Mouse (Mus musculus) c-Kit-negative CD71-positive TER-119-positive erythroid progenitor cells, embryonic 14.5 days (primary cell): ENCODE data around the gene Tex50.

Experiments used
- DNase-seq: peaks from one replicate; pipeline ENCODE4 v3.0.0-alpha.2; 2013; ENCODE audit warnings: low read depth, low spot score

The Tex50 gene

DNA sequence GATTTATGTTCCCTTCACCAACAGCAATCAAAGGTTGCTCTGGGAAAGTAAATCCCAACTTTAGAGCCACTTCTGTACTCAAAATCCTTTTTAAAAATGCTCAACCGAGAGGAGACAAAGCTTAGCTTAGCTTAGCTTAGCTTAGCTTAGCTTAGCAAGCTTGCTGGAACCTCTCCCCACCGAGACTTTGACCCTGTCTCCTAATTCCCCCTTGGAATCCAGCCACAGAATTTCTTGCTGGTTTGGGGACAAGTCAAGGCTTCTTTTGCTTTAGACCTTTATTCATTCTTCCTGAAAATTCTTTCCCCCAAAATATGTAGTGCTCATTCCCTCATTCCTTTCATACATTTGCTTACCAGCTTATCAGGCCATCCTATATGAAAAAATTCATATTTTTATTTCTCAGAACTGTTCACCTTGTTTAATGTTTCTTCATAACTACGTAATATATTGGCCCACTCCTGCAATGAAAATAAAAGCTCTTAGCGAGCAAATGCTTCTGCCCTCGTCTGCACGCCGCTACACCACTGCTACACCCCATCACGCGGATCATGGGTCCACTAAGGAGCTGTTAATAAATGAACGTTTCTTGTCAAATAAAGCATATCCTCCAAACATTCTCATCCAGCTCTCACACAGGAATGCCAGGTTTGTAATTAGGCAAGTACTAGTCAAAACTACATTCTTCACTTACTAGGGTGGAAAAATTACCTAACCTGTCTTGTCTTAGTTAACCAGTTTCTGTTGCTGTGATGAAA is 36.3 kb downstream of the Tex50 start:
- no peak for DNase-seq

GRCm38 (mm10) chr1:161114591-161114990 is 44.5 kb downstream of the Tex50 start:
- no peak for DNase-seq

- no peak for DNase-seq
These were observed 49.9 kb downstream of the Tex50 start for GRCm38 (mm10) chr1:161109216-161109615.
